8 mouse cellular contexts compared by ENCODE assay signal in genomic region chr14:120910733-120911324, GRCm38 (mm10). TPM values are rescaled to one million over a fixed set of nuclear protein-coding genes. Genes with fewer than 3 reads are reported as not detected.
DNase-seq lines count a peak whose midpoint lies in the region; ATAC-seq lines count a peak whose summit lies in the region.

TSS of gene Ipo5 (plus strand) at chr14:120911224.

- peak; percentile 86 for ATAC-seq in inflammation-experienced regulatory T-cells, adult 6 months
- peak; percentile 95 for ATAC-seq in megakaryocyte-erythroid progenitor cell, adult 5-6 weeks (replicated peaks; ENCODE audit: low FRiP score, low TSS enrichment, poor library complexity, severe bottlenecking)

- peak; percentile 88 for DNase-seq in adipocyte (ENCODE audit: low spot score)
- DNase-seq in embryo, embryonic 10 days (ENCODE audit: low spot score), result peak; percentile 94
- peak; percentile 97 for DNase-seq in gastrocnemius, postnatal 14 days
- DNase-seq in left cerebral cortex, postnatal 10 days (ENCODE audit: extremely low spot score in 1 of 2, low spot score in 2 of 2), result peak; percentile 91 to 98
- peak; percentile 95 for DNase-seq in right cerebral cortex, postnatal 25 days
- DNase-seq in urinary bladder, postnatal 4 days (ENCODE audit: low spot score in 2 of 2), result peak; percentile 97

- intact Hi-C loops in gastrocnemius, postnatal 14 days (cut with DNase I; ENCODE audit: low total_unique reads), result loop anchor here (5.0 kb wide), 1 partner anchor 69 kb away; no protein-coding TSS in a partner anchor
- intact Hi-C loops in left cerebral cortex, postnatal 10 days (cut with DNase I), result loop anchor here (2.0 kb wide), 1 partner anchor 76 kb away; no protein-coding TSS in a partner anchor

RNA-seq across cellular contexts. Expression of gene Ipo5, which starts in this region (rescaled TPM):
- total RNA-seq in gastrocnemius, postnatal 14 days (2021), result 10 to 100 TPM; 79.7 to 84.1 TPM
- 10 to 100 TPM; 38.0 to 51.8 (median 38.7) TPM for polyA plus RNA-seq in inflammation-experienced regulatory T-cells, adult 6 months (2017; shearing (Covaris generic))
- 100 to 1,000 TPM; 131 to 137 TPM for total RNA-seq in left cerebral cortex, postnatal 10 days (2021)
- 130 and 153 TPM in 2 replicates for total RNA-seq in megakaryocyte-erythroid progenitor cell, adult 5-6 weeks (2014; fragmentation: Nextera tagmentation)
- 224 and 242 TPM in 2 replicates for total RNA-seq in megakaryocyte-erythroid progenitor cell, adult 5-6 weeks (2017)

Comparison
In these comparisons a context has a peak if more than half of its experiments do, and no peak if none do; other contexts are left out.
1. Peak in every context shown above with its lines: DNase-seq and ATAC-seq.